Mouse (Mus musculus): ENCODE results near the gene Cyp21a1.
"Not testable (repeated sequence)": the region's sequence is repeated elsewhere in the genome, so short reads cannot be mapped to it uniquely, and the experiment has no call there.

Gene Cyp21a1

GRCm38 (mm10) chr17:34804871-34805562 lies 656 bp upstream of the Cyp21a1 start:
- DNase-seq (ENCODE audit: low read depth, low spot score), result peak; percentile 64

GRCm38 (mm10) chr17:34803367-34803766 lies 994 bp downstream of the Cyp21a1 start:
- not testable (repeated sequence) for DNase-seq (ENCODE audit: low read depth, low spot score)

GRCm38 (mm10) chr17:34802756-34803155 lies 1.6 kb downstream of the Cyp21a1 start:
- not testable (repeated sequence) for DNase-seq (ENCODE audit: low read depth, low spot score)

- DNase-seq (ENCODE audit: low read depth, low spot score), result not testable (repeated sequence)
Observed at GRCm38 (mm10) chr17:34800781-34801305, 3.5 kb downstream of the Cyp21a1 start.

- no peak for DNase-seq (ENCODE audit: low read depth, low spot score)
Observed at GRCm38 (mm10) chr17:34799531-34799925, 4.8 kb downstream of the Cyp21a1 start.

- DNase-seq (ENCODE audit: low read depth, low spot score), result no peak
Observed at GRCm38 (mm10) chr17:34798866-34799530, 5.4 kb downstream of the Cyp21a1 start.

GRCm38 (mm10) chr17:34798071-34798470 lies 6.3 kb downstream of the Cyp21a1 start:
- not testable (repeated sequence) for DNase-seq (ENCODE audit: low read depth, low spot score)

- not testable (repeated sequence) for DNase-seq (ENCODE audit: low read depth, low spot score)
Observed at GRCm38 (mm10) chr17:34797211-34797995, 7.0 kb downstream of the Cyp21a1 start.

GRCm38 (mm10) chr17:34796311-34797140 lies 7.8 kb downstream of the Cyp21a1 start:
- DNase-seq (ENCODE audit: low read depth, low spot score), result no peak

- DNase-seq (ENCODE audit: low read depth, low spot score), result peak; percentile 46
Observed at GRCm38 (mm10) chr17:34795633-34796032, 8.7 kb downstream of the Cyp21a1 start.

GRCm38 (mm10) chr17:34795016-34795415 lies 9.3 kb downstream of the Cyp21a1 start:
- no peak for DNase-seq (ENCODE audit: low read depth, low spot score)

GRCm38 (mm10) chr17:34777680-34778325 lies 26.6 kb downstream of the Cyp21a1 start:
- no peak for DNase-seq (ENCODE audit: low read depth, low spot score)

- DNase-seq (ENCODE audit: low read depth, low spot score), result no peak
Observed at GRCm38 (mm10) chr17:34761471-34761870, 42.9 kb downstream of the Cyp21a1 start.
